Mouse (Mus musculus) erythroblast, embryonic 14.5 days (primary cell): ENCODE data around the gene Olfr491. TPM values are rescaled to one million over a fixed set of nuclear protein-coding genes. Genes with fewer than 3 reads are reported as not detected.

Source experiments
- H3K27me3 ChIP-seq: 2 replicates; pipeline ENCODE4 v1.6.1; 2012; ENCODE audit warnings: inconsistent platforms; ENCODE audit not compliant: control insufficient read depth
- H3K36me3 ChIP-seq: 2 replicates; pipeline ENCODE4 v1.6.1; 2012; ENCODE audit warnings: mild to moderate bottlenecking, inconsistent platforms; ENCODE audit not compliant: control insufficient read depth
- H3K4me1 ChIP-seq: 2 replicates; pipeline ENCODE4 v1.6.1; 2012; ENCODE audit warnings: inconsistent platforms; ENCODE audit not compliant: control insufficient read depth
- H3K4me3 ChIP-seq: replicated peaks from 2 replicates; pipeline ENCODE3; 2012; ENCODE audit warnings: moderate library complexity, mild to moderate bottlenecking, inconsistent platforms
- H3K9me3 ChIP-seq: 2 replicates; pipeline ENCODE4 v1.6.1; 2012; ENCODE audit warnings: low read length, inconsistent platforms, mixed read lengths; ENCODE audit not compliant: control insufficient read depth
- GATA1 ChIP-seq: IDR thresholded peaks from 2 replicates; pipeline ENCODE4 v1.6.1; 2012; ENCODE audit warnings: low read length, inconsistent platforms, mixed read lengths
- TAL1 ChIP-seq: IDR thresholded peaks from 3 replicates; pipeline ENCODE4 v1.6.1; 2012; ENCODE audit warnings: low read length, inconsistent platforms, mixed read lengths
- polyA plus RNA-seq: library from polyadenylated mRNA; stranded (reverse); fragments of >175 nt; gene quantifications from 2 replicates; pipeline ENCODE4 v1.2.3, GENCODE M21; 2012

The Olfr491 gene
- not detected in 2 replicates for polyA plus RNA-seq

- no peaks in the 10 kb centered on the region for H3K36me3 ChIP-seq
- no peak within 1 kb of the TSS for H3K4me3 ChIP-seq
- no peaks in the 10 kb centered on the region for H3K4me1 ChIP-seq
- TF ChIP-seq TAL1 (no peak), GATA1 (no peak)
- no peaks in the 10 kb centered on the region for H3K27me3 ChIP-seq
- peaks cover 6% of the 10 kb centered on the region for H3K9me3 ChIP-seq
Measured at GRCm38 (mm10) chr7:108313151-108313550, at the start of gene Olfr491. TSS of gene Olfr491 (plus strand) at chr7:108313451.

GRCm38 (mm10) chr7:108288834-108289233, 24.4 kb upstream of the Olfr491 start, which contains the start of gene Olfr490:
TSS of gene Olfr490 (minus strand) at chr7:108288934.
- no peak for TF ChIP-seq TAL1
- no peak for TF ChIP-seq GATA1
- Histone ChIP-seq H3K4me3 (no peak within 1 kb of the TSS), H3K36me3 (no peaks in the 10 kb centered on the region), H3K9me3 (peaks cover 2% of the 10 kb centered on the region; the same call in 1 of the 2 replicates), H3K27me3 (no peaks in the 10 kb centered on the region), H3K4me1 (no peaks in the 10 kb centered on the region)

GRCm38 (mm10) chr7:108323574-108323973, 10.3 kb downstream of the Olfr491 start, which contains the start of gene Olfr492:
TSS of gene Olfr492 (minus strand) at chr7:108323674.
- TF ChIP-seq TAL1 (no peak), GATA1 (no peak)

GRCm38 (mm10) chr7:108346879-108347278, 33.6 kb downstream of the Olfr491 start, which contains the start of gene Olfr493:
TSS of gene Olfr493 (minus strand) at chr7:108346979.
- Histone ChIP-seq H3K36me3 (no peaks in the 10 kb centered on the region), H3K4me3 (no peak within 1 kb of the TSS), H3K4me1 (no peaks in the 10 kb centered on the region), H3K9me3 (no peaks in the 10 kb centered on the region), H3K27me3 (no peaks in the 10 kb centered on the region)
- TF ChIP-seq GATA1 = no peak
- no peak for TF ChIP-seq TAL1

More at GRCm38 (mm10) chr7:108323574-108323973, 10.3 kb downstream of the Olfr491 start, which contains the start of gene Olfr492:
- Histone ChIP-seq H3K4me3 (no peak within 1 kb of the TSS), H3K4me1 (no peaks in the 10 kb centered on the region), H3K27me3 (no peaks in the 10 kb centered on the region), H3K36me3 (no peaks in the 10 kb centered on the region), H3K9me3 (no peaks in the 10 kb centered on the region)

GRCm38 (mm10) chr7:108365035-108365434, 51.8 kb downstream of the Olfr491 start, which contains the start of gene Olfr494:
TSS of gene Olfr494 (plus strand) at chr7:108365335.
- no peaks in the 10 kb centered on the region for H3K4me1 ChIP-seq
- H3K27me3 ChIP-seq = no peaks in the 10 kb centered on the region
- no peak within 1 kb of the TSS for H3K4me3 ChIP-seq
- peaks cover 3% of the 10 kb centered on the region; the same call in 1 of the 2 replicates for H3K9me3 ChIP-seq
- no peaks in the 10 kb centered on the region for H3K36me3 ChIP-seq
- TF ChIP-seq GATA1 = no peak
- TF ChIP-seq TAL1 = no peak

Other genes starting within 250 kb of the Olfr491 start
- gene Olfr480, start 246.1 kb upstream of the Olfr491 start, polyA plus RNA-seq = not detected in 2 replicates
- gene Olfr481, start 233.6 kb upstream of the Olfr491 start, polyA plus RNA-seq = not detected in 2 replicates
- not detected in 2 replicates for gene Olfr482, start 215.9 kb upstream of the Olfr491 start, polyA plus RNA-seq
- not detected in 2 replicates for gene Olfr483, start 212.6 kb upstream of the Olfr491 start, polyA plus RNA-seq
- not detected in 2 replicates for gene Olfr484, start 186.0 kb upstream of the Olfr491 start, polyA plus RNA-seq
- gene Olfr485, start 153.6 kb upstream of the Olfr491 start, polyA plus RNA-seq = not detected in 2 replicates
- gene Olfr486, start 140.7 kb upstream of the Olfr491 start, polyA plus RNA-seq = not detected in 2 replicates
- gene Olfr487, start 98.8 kb upstream of the Olfr491 start, polyA plus RNA-seq = not detected in 2 replicates
- not detected in 2 replicates for gene Olfr488, start 55.1 kb upstream of the Olfr491 start, polyA plus RNA-seq
- not detected in 2 replicates for gene Olfr490, start 24.5 kb upstream of the Olfr491 start, polyA plus RNA-seq
- not detected in 2 replicates for gene Olfr492, start 10.2 kb downstream of the Olfr491 start, polyA plus RNA-seq
- gene Olfr493, start 33.5 kb downstream of the Olfr491 start, polyA plus RNA-seq = 0.07 TPM in 1 of 2 replicates, not detected in the other
- gene Olfr494, start 51.9 kb downstream of the Olfr491 start, polyA plus RNA-seq = not detected in 2 replicates
- not detected in 2 replicates for gene Olfr495, start 79.7 kb downstream of the Olfr491 start, polyA plus RNA-seq
- gene Olfr497, start 107.0 kb downstream of the Olfr491 start, polyA plus RNA-seq = not detected in 2 replicates
- gene Olfr498, start 151.9 kb downstream of the Olfr491 start, polyA plus RNA-seq = not detected in 2 replicates
- gene Olfr502, start 211.6 kb downstream of the Olfr491 start, polyA plus RNA-seq = not detected in 2 replicates
- gene Olfr503, start 231.1 kb downstream of the Olfr491 start, polyA plus RNA-seq = not detected in 2 replicates